Comparison of ENCODE assay signal across 25 mouse cellular contexts in the genomic region with DNA sequence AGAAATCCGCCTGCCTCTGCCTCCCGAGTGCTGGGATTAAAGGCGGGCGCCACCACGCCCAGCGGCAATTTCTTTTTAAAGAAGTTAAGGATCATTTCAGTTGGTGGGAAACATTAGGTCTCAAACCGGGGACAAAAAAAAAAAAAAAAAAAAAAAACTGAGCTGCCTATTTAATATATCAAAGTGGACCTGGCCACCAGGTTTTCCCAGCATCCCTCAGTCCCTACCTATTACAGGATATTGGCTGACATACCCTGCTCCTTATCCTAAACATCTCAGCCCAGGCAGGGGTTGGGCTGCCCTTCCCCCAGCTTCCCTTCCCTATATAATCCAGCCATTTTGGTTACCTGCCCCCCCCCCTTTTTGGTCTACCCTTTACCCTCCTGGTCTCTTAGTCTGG. TPM values are rescaled to one million over a fixed set of nuclear protein-coding genes. Genes with fewer than 3 reads are reported as not detected.
DNase-seq lines count a peak whose midpoint lies in the region; ATAC-seq and TF ChIP-seq lines count a peak whose summit lies in the region.
"Had no signal": no experiment of that assay in that cellular context is flagged by ENCODE, and none has a peak within 500 bp of the region (broad histone marks: within the 10 kb centered on the region; RNA-seq: fewer than 3 reads in every experiment).

No protein-coding gene starts in this region.

- dilution Hi-C loops in CH12.LX (cut with MboI; ENCODE audit: extremely low pct_ligation_motif_present, extremely low pct_unique_long_range_greater_than_20kb, low sequenced_read_pairs): no loop called here

- ATAC-seq in heart, embryonic 12.5 days (ENCODE audit: insufficient number of reproducible peaks, low FRiP score): no peak
- ATAC-seq in forebrain, embryonic 12.5 days (ENCODE audit: low FRiP score): no peak
- ATAC-seq: Patski had no signal

- WGBS in heart, embryonic 12.5 days: 88% methylated on average over 7 of the region's 7 CpGs
- 90% methylated on average over 7 of the region's 7 CpGs for WGBS in forebrain, embryonic 12.5 days

- in situ Hi-C loops in CH12.LX (cut with MboI; ENCODE audit: low pct_ligation_motif_present, low pct_unique_long_range_greater_than_20kb, low sequenced_read_pairs): no loop called here

- TF ChIP-seq EP300 in CH12.LX (IDR thresholded peaks at IDR 0.05; ENCODE audit: low read length) (no peak), MEL (IDR thresholded peaks at IDR 0.05; ENCODE audit: low read depth in 1 of 2, low read length in 2 of 2) (no peak)

- H3K4me3 ChIP-seq in CH12.LX (replicated peaks in 1 of 3; ENCODE audit: low read depth in 2 of 3, low read length in 2 of 3, poor library complexity in 1 of 3) (peak overlapping the region in 1 of 3 experiments; percentile 4), MEL (ENCODE audit: control insufficient read depth in 1 of 2, insufficient read depth in 1 of 2, low read depth in 2 of 2, low read length in 2 of 2) (no peak overlapping the region)
- no peak overlapping the region for H3K4me3 ChIP-seq in heart, embryonic 12.5 days
- no peak overlapping the region for H3K4me3 ChIP-seq in forebrain, embryonic 12.5 days (replicated peaks)

- H3K27ac ChIP-seq in CH12.LX (ENCODE audit: insufficient read depth, low read depth) (peak overlapping the region; percentile 62; the same call in 1 of the 2 replicates), MEL (ENCODE audit: control insufficient read depth, low read depth, low read length) (no peak overlapping the region)
- H3K27ac ChIP-seq in heart, embryonic 12.5 days (ENCODE audit: poor library complexity, severe bottlenecking): no peak overlapping the region
- H3K27ac ChIP-seq in forebrain, embryonic 12.5 days: no peak overlapping the region

- H3K9ac ChIP-seq in CH12.LX (ENCODE audit: insufficient read depth, low read depth): no peak overlapping the region
- no peak overlapping the region for H3K9ac ChIP-seq in MEL (ENCODE audit: control insufficient read depth, low read depth, low read length, poor library complexity, severe bottlenecking)
- no peak overlapping the region for H3K9ac ChIP-seq in heart, embryonic 12.5 days
- H3K9ac ChIP-seq in forebrain, embryonic 12.5 days: no peak overlapping the region

- no peaks in the 10 kb centered on the region for H3K79me2 ChIP-seq in CH12.LX (replicated peaks; ENCODE audit: control insufficient read depth, extremely low read depth, insufficient read depth, poor library complexity, severe bottlenecking)
- no peaks in the 10 kb centered on the region for H3K79me2 ChIP-seq in MEL (ENCODE audit: control insufficient read depth, insufficient read depth, low read length, poor library complexity)

- TF ChIP-seq RAD21 in CH12.LX (IDR thresholded peaks at IDR 0.05; ENCODE audit: low read depth, low read length) (no peak), MEL (IDR thresholded peaks at IDR 0.05; ENCODE audit: low read depth, low read length) (no peak)

- H3K36me3 ChIP-seq in CH12.LX (replicated peaks in 1 of 2; ENCODE audit: control insufficient read depth in 1 of 2, insufficient read depth in 1 of 2, low read length in 1 of 2) (no peaks in the 10 kb centered on the region), MEL (ENCODE audit: control insufficient read depth in 1 of 2, insufficient read depth in 2 of 2, low read length in 2 of 2) (peaks cover 0 to 18% of the 10 kb centered on the region in 2 experiments; a peak in 2 of 4 replicates)
- no peaks in the 10 kb centered on the region for H3K36me3 ChIP-seq in heart, embryonic 12.5 days
- no peaks in the 10 kb centered on the region for H3K36me3 ChIP-seq in forebrain, embryonic 12.5 days (replicated peaks)
- H3K36me3 ChIP-seq: G1E had no signal

- H3K9me3 ChIP-seq in CH12.LX (replicated peaks; ENCODE audit: low read length): no peaks in the 10 kb centered on the region
- H3K9me3 ChIP-seq in MEL (replicated peaks; ENCODE audit: insufficient read depth, low read length): no peaks in the 10 kb centered on the region
- H3K9me3 ChIP-seq in heart, embryonic 12.5 days (replicated peaks): no peaks in the 10 kb centered on the region
- H3K9me3 ChIP-seq in forebrain, embryonic 12.5 days: no peaks in the 10 kb centered on the region
- H3K9me3 ChIP-seq: G1E had no signal

- H3K27me3 ChIP-seq in CH12.LX (replicated peaks) (no peaks in the 10 kb centered on the region), MEL (ENCODE audit: control insufficient read depth in 1 of 2, insufficient read depth in 2 of 2, low read length in 2 of 2) (no peaks in the 10 kb centered on the region; a peak in 1 of 4 replicates)
- H3K27me3 ChIP-seq in heart, embryonic 12.5 days (replicated peaks): peaks cover 29% of the 10 kb centered on the region
- H3K27me3 ChIP-seq in forebrain, embryonic 12.5 days: peaks cover 24% of the 10 kb centered on the region

- DNase-seq in CH12.LX (ENCODE audit: extremely low read depth) (no peak), MEL (ENCODE audit: low read depth, low spot score) (no peak)
- DNase-seq: adrenal gland, adult 2 months; adrenal gland, adult 8-10 months; adrenal gland, postnatal 10 days; adrenal gland, postnatal 14 days; adrenal gland, postnatal 25 days; adrenal gland, postnatal 36 days; B cell, adult 2 months; cerebellum, adult 11 months; cerebellum, adult 11-12 months; cerebellum, adult 18-20 months; cerebellum, adult 2 months; cerebellum, adult 8-10 months had no signal

- H3K4me1 ChIP-seq in CH12.LX (ENCODE audit: control insufficient read depth in 1 of 2, insufficient read depth in 2 of 2) (peaks cover 20 to 79% of the 10 kb centered on the region in 2 experiments), MEL (ENCODE audit: control insufficient read depth in 1 of 2, insufficient read depth in 2 of 2, low read length in 2 of 2) (peaks cover 10 to 23% of the 10 kb centered on the region in 2 experiments)
- no peaks in the 10 kb centered on the region for H3K4me1 ChIP-seq in heart, embryonic 12.5 days (replicated peaks)
- H3K4me1 ChIP-seq in forebrain, embryonic 12.5 days: peaks cover 5% of the 10 kb centered on the region; the same call in 1 of the 2 replicates

- 0 out of 2 replicates have a peak overlapping the region, but pooled peaks have one; percentile 70 for H3K4me2 ChIP-seq in CH12.LX (ENCODE audit: insufficient read depth, low read depth, poor library complexity, severe bottlenecking)
- H3K4me2 ChIP-seq in heart, embryonic 12.5 days: no peak overlapping the region
- H3K4me2 ChIP-seq in forebrain, embryonic 12.5 days: no peak overlapping the region

- TF ChIP-seq CTCF in CH12.LX (conservative IDR thresholded peaks at IDR 0.05 in 1 of 2, IDR thresholded peaks at IDR 0.05 in 1 of 2; ENCODE audit: low read depth in 2 of 2, low read length in 2 of 2) (no peak), MEL (IDR thresholded peaks at IDR 0.05 in 2 of 3, conservative IDR thresholded peaks at IDR 0.05 in 1 of 3; ENCODE audit: control insufficient read depth in 1 of 3, insufficient read depth in 1 of 3, low read depth in 2 of 3, low read length in 3 of 3, poor library complexity in 1 of 3, severe bottlenecking in 1 of 3) (no peak)

- TF ChIP-seq POLR2A in CH12.LX (IDR thresholded peaks at IDR 0.05; ENCODE audit: low read depth, low read length) (no peak), MEL (IDR thresholded peaks at IDR 0.05; ENCODE audit: control insufficient read depth in 1 of 2, insufficient read depth in 1 of 2, low read depth in 1 of 2, low read length in 2 of 2, poor library complexity in 1 of 2) (no peak)

RNA-seq across cellular contexts. Expression of gene Vmo1, which starts 2.6 kb away (rescaled TPM):
- total RNA-seq in CH12.LX (2012; rRNA removed) (0.21 TPM in 1 of 2 replicates, not detected in the other), CH12.LX (2014; rRNA removed) (0.70 TPM in 1 of 2 replicates, not detected in the other), MEL (2012; rRNA removed) (not detected in 2 replicates)
- polyA plus RNA-seq in CH12.LX (2012; ENCODE audit: insufficient read length, low read depth) (0.36 and 0.63 TPM in 2 replicates), MEL (2012; ENCODE audit: insufficient read depth in 1 of 2, insufficient read length in 2 of 2, low read depth in 1 of 2, low replicate concordance in 2 of 2, missing spikeins in 1 of 2) (not detected)
- 0.30 and 0.54 TPM in 2 replicates for polyA plus RNA-seq in heart, embryonic 12.5 days (2016; fragmentation: Nextera tagmentation; extraction: Ambion mirVana)
- not detected in 2 replicates for polyA plus RNA-seq in forebrain, embryonic 12.5 days (2016; fragmentation: Nextera tagmentation; extraction: Ambion mirVana)
- total RNA-seq: adrenal gland, adult 18-20 months; adrenal gland, postnatal 14 days; adrenal gland, postnatal 25 days; ES-E14; G1E had no signal
- polyA plus RNA-seq: activated CD4-positive, CD25-positive, alpha-beta regulatory T cell, adult 4 months; adrenal gland, adult 2 months; C2C12; CD4-positive, CD25-positive, alpha-beta regulatory T cell, adult 4 months; cerebellum, adult 2 months; G1E; Patski had no signal

RNA-seq across cellular contexts. Expression of gene Tm4sf5, which starts 6.8 kb away (rescaled TPM):
- 3.6 and 5.5 TPM in 2 replicates for total RNA-seq in CH12.LX (2012; rRNA removed)
- 8.8 and 11.7 TPM in 2 replicates for total RNA-seq in CH12.LX (2014; rRNA removed)
- polyA plus RNA-seq in CH12.LX (2012; ENCODE audit: insufficient read length, low read depth): 24.5 and 32.5 TPM in 2 replicates
- total RNA-seq in MEL (2012; rRNA removed): 0.27 TPM in 1 of 2 replicates, not detected in the other
- polyA plus RNA-seq in MEL (2012; ENCODE audit: insufficient read depth in 1 of 2, insufficient read length in 2 of 2, low read depth in 1 of 2, low replicate concordance in 2 of 2, missing spikeins in 1 of 2): under 1 TPM in 1 of 2 experiments, not detected in 1; 0.21 TPM
- polyA plus RNA-seq in heart, embryonic 12.5 days (2016; fragmentation: Nextera tagmentation; extraction: Ambion mirVana): 9.7 and 11.3 TPM in 2 replicates
- 0.35 and 0.49 TPM in 2 replicates for polyA plus RNA-seq in forebrain, embryonic 12.5 days (2016; fragmentation: Nextera tagmentation; extraction: Ambion mirVana)
- total RNA-seq: adrenal gland, adult 18-20 months; adrenal gland, adult 8-10 months; adrenal gland, postnatal 14 days; adrenal gland, postnatal 25 days; G1E had no signal
- polyA plus RNA-seq: C2C12, G1E had no signal

RNA-seq across cellular contexts. Expression of gene Gltpd2, which starts 7.2 kb away (rescaled TPM):
- total RNA-seq in CH12.LX (2012; rRNA removed) (not detected in 2 replicates), CH12.LX (2014; rRNA removed) (not detected in 2 replicates), MEL (2012; rRNA removed) (not detected in 2 replicates)
- polyA plus RNA-seq in CH12.LX (2012; ENCODE audit: insufficient read length, low read depth) (0.19 TPM in 1 of 2 replicates, not detected in the other), MEL (2012; ENCODE audit: insufficient read depth in 1 of 2, insufficient read length in 2 of 2, low read depth in 1 of 2, low replicate concordance in 2 of 2, missing spikeins in 1 of 2) (under 1 TPM in 1 of 2 experiments, not detected in 1; 0.06 TPM)
- 0.23 and 0.65 TPM in 2 replicates for polyA plus RNA-seq in heart, embryonic 12.5 days (2016; fragmentation: Nextera tagmentation; extraction: Ambion mirVana)
- not detected in 2 replicates for polyA plus RNA-seq in forebrain, embryonic 12.5 days (2016; fragmentation: Nextera tagmentation; extraction: Ambion mirVana)
- total RNA-seq: adrenal gland, adult 18-20 months; adrenal gland, adult 8-10 months; adrenal gland, postnatal 25 days; adrenal gland, postnatal 36 days; G1E had no signal
- polyA plus RNA-seq: activated CD4-positive, CD25-positive, alpha-beta regulatory T cell, adult 4 months; brain, embryonic 14.5 days; C2C12; CD4-positive, CD25-positive, alpha-beta regulatory T cell, adult 4 months; cerebellum, adult 2 months; G1E; Patski had no signal

RNA-seq across cellular contexts. Expression of gene Psmb6, which starts 13.3 kb away (rescaled TPM):
- 921 and 922 TPM in 2 replicates for total RNA-seq in CH12.LX (2012; rRNA removed)
- 749 and 831 TPM in 2 replicates for total RNA-seq in CH12.LX (2014; rRNA removed)
- 779 and 831 TPM in 2 replicates for polyA plus RNA-seq in CH12.LX (2012; ENCODE audit: insufficient read length, low read depth)
- 602 and 671 TPM in 2 replicates for total RNA-seq in MEL (2012; rRNA removed)
- 100 to 1,000 TPM in 1 of 2 experiments, not detected in 1; 462 TPM for polyA plus RNA-seq in MEL (2012; ENCODE audit: insufficient read depth in 1 of 2, insufficient read length in 2 of 2, low read depth in 1 of 2, low replicate concordance in 2 of 2, missing spikeins in 1 of 2)
- 575 and 577 TPM in 2 replicates for polyA plus RNA-seq in heart, embryonic 12.5 days (2016; fragmentation: Nextera tagmentation; extraction: Ambion mirVana)
- polyA plus RNA-seq in forebrain, embryonic 12.5 days (2016; fragmentation: Nextera tagmentation; extraction: Ambion mirVana): 758 and 788 TPM in 2 replicates

RNA-seq across cellular contexts. Expression of gene Gm40193, which starts 20.9 kb away (rescaled TPM):
- total RNA-seq in CH12.LX (2012; rRNA removed) (not detected in 2 replicates), CH12.LX (2014; rRNA removed) (not detected in 2 replicates), MEL (2012; rRNA removed) (not detected in 2 replicates)
- polyA plus RNA-seq in CH12.LX (2012; ENCODE audit: insufficient read length, low read depth) (not detected in 2 replicates), MEL (2012; ENCODE audit: insufficient read depth in 1 of 2, insufficient read length in 2 of 2, low read depth in 1 of 2, low replicate concordance in 2 of 2, missing spikeins in 1 of 2) (not detected)
- not detected in 2 replicates for polyA plus RNA-seq in heart, embryonic 12.5 days (2016; fragmentation: Nextera tagmentation; extraction: Ambion mirVana)
- polyA plus RNA-seq in forebrain, embryonic 12.5 days (2016; fragmentation: Nextera tagmentation; extraction: Ambion mirVana): not detected in 2 replicates
- total RNA-seq: adrenal gland, adult 18-20 months; adrenal gland, adult 2 months; adrenal gland, adult 8-10 months; adrenal gland, postnatal 10 days; adrenal gland, postnatal 14 days; adrenal gland, postnatal 25 days; adrenal gland, postnatal 36 days; adrenal gland, postnatal 4 days; ES-E14; G1E had no signal
- polyA plus RNA-seq: activated CD4-positive, CD25-positive, alpha-beta regulatory T cell, adult 4 months; adrenal gland, adult 2 months; brain, embryonic 14.5 days; C2C12; CD4-positive, CD25-positive, alpha-beta regulatory T cell, adult 4 months; cerebellum, adult 2 months; G1E; Patski had no signal

Comparison
In these comparisons a context has a peak if more than half of its experiments do, and no peak if none do; other contexts are left out.
1. Of the 35 proteins assayed by ChIP-seq in both MEL and CH12.LX: peak only in MEL: none; only in CH12.LX: none; in both: ZNF384; in neither: 34.